ENCODE assay signal across 18 mouse cellular contexts in the genomic region with DNA sequence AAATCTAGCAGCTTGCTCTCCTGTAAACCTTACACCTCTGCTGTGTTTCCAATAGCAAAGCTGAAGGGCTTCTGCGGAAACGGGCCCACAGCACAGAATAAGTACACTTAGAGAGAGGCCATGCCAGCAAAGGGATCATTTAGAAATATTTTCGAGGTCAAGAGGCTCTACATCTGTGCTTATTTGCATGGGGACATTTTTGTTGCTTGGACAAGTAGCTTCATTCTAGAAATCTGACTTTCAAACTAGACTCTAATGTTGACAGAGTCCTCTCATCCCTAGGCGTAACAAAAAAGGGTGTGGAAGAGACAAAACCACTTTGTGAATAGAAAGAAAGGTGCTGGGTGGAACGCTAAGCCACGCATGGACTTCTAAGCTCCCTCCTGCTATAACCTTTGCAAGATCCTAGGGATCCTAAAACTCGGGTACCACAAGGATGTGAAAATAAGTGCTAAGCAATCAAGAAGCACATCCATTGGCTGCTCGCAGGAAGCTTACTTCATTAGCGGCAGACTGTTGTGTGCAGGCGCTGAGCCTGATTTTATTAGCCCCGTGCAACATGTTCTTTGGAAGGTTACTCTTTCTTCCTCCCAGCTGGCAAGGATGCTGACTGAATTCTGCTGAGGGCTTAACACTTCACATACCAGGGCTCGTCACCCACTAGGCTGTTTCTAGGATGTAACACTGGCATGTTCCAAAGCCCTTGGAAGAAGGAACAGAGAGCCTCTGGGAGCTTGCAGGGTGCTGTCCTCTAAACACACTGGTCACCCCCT.
DNase-seq lines count a peak whose midpoint lies in the region; ATAC-seq and TF ChIP-seq lines count a peak whose summit lies in the region.
"Had no signal": no experiment of that assay in that cellular context is flagged by ENCODE, and none has a peak within 500 bp of the region (broad histone marks: within the 10 kb centered on the region; RNA-seq: fewer than 3 reads in every experiment).

No protein-coding gene starts in this region.

- no peak overlapping the region for H3K9ac ChIP-seq in forebrain, embryonic 16.5 days (replicated peaks; ENCODE audit: low read depth, low read length)
- H3K9ac ChIP-seq in forebrain, embryonic 11.5 days (ENCODE audit: low read length): no peak overlapping the region
- no peak overlapping the region for H3K9ac ChIP-seq in lung, postnatal 0 days (replicated peaks; ENCODE audit: low read depth)
- H3K9ac ChIP-seq: embryonic facial prominence, embryonic 12.5 days; heart, embryonic 15.5 days; hindbrain, embryonic 14.5 days; intestine, embryonic 15.5 days had no signal

- WGBS in forebrain, embryonic 16.5 days: 52% methylated on average over 12 of the region's 12 CpGs
- 79% methylated on average over 12 of the region's 12 CpGs for WGBS in forebrain, embryonic 11.5 days
- 53% methylated on average over 12 of the region's 12 CpGs for WGBS in lung, postnatal 0 days

- TF ChIP-seq EP300 in lung, postnatal 0 days (IDR thresholded peaks at IDR 0.05): peak; percentile 92

- peaks cover 11% of the 10 kb centered on the region for H3K4me1 ChIP-seq in forebrain, embryonic 16.5 days (replicated peaks; ENCODE audit: control insufficient read depth, insufficient read depth, low read length)
- no peaks in the 10 kb centered on the region for H3K4me1 ChIP-seq in forebrain, embryonic 11.5 days (replicated peaks; ENCODE audit: control insufficient read depth, insufficient read depth, low read length)
- peaks cover 8% of the 10 kb centered on the region; the same call in 1 of the 2 replicates for H3K4me1 ChIP-seq in lung, postnatal 0 days (ENCODE audit: insufficient read depth, low read depth, low read length)
- H3K4me1 ChIP-seq: embryonic facial prominence, embryonic 12.5 days; intestine, embryonic 15.5 days had no signal

- H3K27me3 ChIP-seq in forebrain, embryonic 16.5 days (replicated peaks; ENCODE audit: control insufficient read depth, insufficient read depth, low read length): no peaks in the 10 kb centered on the region
- no peaks in the 10 kb centered on the region for H3K27me3 ChIP-seq in forebrain, embryonic 11.5 days (ENCODE audit: control insufficient read depth, insufficient read depth, low read length)
- no peaks in the 10 kb centered on the region for H3K27me3 ChIP-seq in lung, postnatal 0 days (replicated peaks; ENCODE audit: insufficient read depth, low read length)
- H3K27me3 ChIP-seq: embryonic facial prominence, embryonic 12.5 days; heart, embryonic 15.5 days; intestine, embryonic 15.5 days had no signal

- no peak for TF ChIP-seq CTCF in lung, postnatal 0 days (IDR thresholded peaks at IDR 0.05)
- no peak for TF ChIP-seq CTCF in brain, embryonic 14.5 days (IDR thresholded peaks at IDR 0.05; ENCODE audit: borderline replicate concordance, extremely low read depth, insufficient read depth, insufficient read length)

- no peak overlapping the region for H3K4me2 ChIP-seq in forebrain, embryonic 16.5 days (ENCODE audit: low read length)
- H3K4me2 ChIP-seq in forebrain, embryonic 11.5 days (ENCODE audit: low read depth, low read length, severe bottlenecking): no peak overlapping the region
- H3K4me2 ChIP-seq in lung, postnatal 0 days (replicated peaks; ENCODE audit: low read depth, low read length): no peak overlapping the region
- H3K4me2 ChIP-seq: embryonic facial prominence, embryonic 12.5 days; heart, embryonic 11.5 days; heart, embryonic 15.5 days; hindbrain, embryonic 14.5 days; intestine, embryonic 15.5 days had no signal

- H3K36me3 ChIP-seq in forebrain, embryonic 16.5 days (ENCODE audit: control insufficient read depth, insufficient read depth): no peaks in the 10 kb centered on the region
- H3K36me3 ChIP-seq in forebrain, embryonic 11.5 days (ENCODE audit: control insufficient read depth, insufficient read depth, low read length): no peaks in the 10 kb centered on the region
- H3K36me3 ChIP-seq in lung, postnatal 0 days (ENCODE audit: insufficient read depth, low read length): no peaks in the 10 kb centered on the region
- H3K36me3 ChIP-seq: embryonic facial prominence, embryonic 12.5 days; heart, embryonic 15.5 days; hindbrain, embryonic 10.5 days; intestine, embryonic 15.5 days had no signal

- no peak overlapping the region for H3K4me3 ChIP-seq in forebrain, embryonic 16.5 days (replicated peaks; ENCODE audit: low read length)
- H3K4me3 ChIP-seq in forebrain, embryonic 11.5 days (ENCODE audit: low read depth, low read length): no peak overlapping the region
- no peak overlapping the region for H3K4me3 ChIP-seq in lung, postnatal 0 days (ENCODE audit: low read depth, low read length)
- H3K4me3 ChIP-seq: embryonic facial prominence, embryonic 12.5 days; heart, adult 2 months; heart, embryonic 15.5 days; hindbrain, embryonic 10.5 days; intestine, embryonic 15.5 days had no signal

- TF ChIP-seq POLR2A in brain, embryonic 14.5 days (IDR thresholded peaks at IDR 0.05; ENCODE audit: borderline replicate concordance, extremely low read depth, insufficient read depth, insufficient read length, poor library complexity, severe bottlenecking): no peak

- ATAC-seq in forebrain, embryonic 16.5 days: peak; percentile 40; the same call in 1 of the 2 replicates
- ATAC-seq in forebrain, embryonic 11.5 days (replicated peaks; ENCODE audit: low FRiP score): no peak
- peak; percentile 44; the same call in 1 of the 2 replicates for ATAC-seq in lung, postnatal 0 days
- ATAC-seq: intestine, embryonic 15.5 days had no signal

- no peak for DNase-seq in forebrain, embryonic 11.5 days (ENCODE audit: low spot score)
- DNase-seq in lung, postnatal 0 days (ENCODE audit: low spot score): peak; percentile 62
- DNase-seq in lung, postnatal 4 days: no peak
- DNase-seq in brain, embryonic 14.5 days (ENCODE audit: low read depth): peak; percentile 73
- peak; percentile 2 for DNase-seq in forelimb bud, embryonic 11.5 days (ENCODE audit: low read depth, low spot score)
- DNase-seq: adrenal gland, adult 2 months; adrenal gland, postnatal 25 days; cerebellum, adult 8-10 months; cerebellum, postnatal 25 days; gastrocnemius, postnatal 10 days; heart, adult 2 months had no signal

- no peak overlapping the region for H3K27ac ChIP-seq in forebrain, embryonic 16.5 days (ENCODE audit: low read length)
- no peak overlapping the region for H3K27ac ChIP-seq in forebrain, embryonic 11.5 days (ENCODE audit: low read depth, low read length)
- H3K27ac ChIP-seq in lung, postnatal 0 days (ENCODE audit: low read length): no peak overlapping the region
- H3K27ac ChIP-seq: embryonic facial prominence, embryonic 12.5 days; heart, adult 2 months; heart, embryonic 15.5 days; hindbrain, embryonic 10.5 days; hindbrain, embryonic 14.5 days; intestine, embryonic 15.5 days had no signal

- H3K9me3 ChIP-seq in forebrain, embryonic 16.5 days (ENCODE audit: control insufficient read depth, low read length): no peaks in the 10 kb centered on the region
- no peaks in the 10 kb centered on the region for H3K9me3 ChIP-seq in forebrain, embryonic 11.5 days (ENCODE audit: control insufficient read depth, low read length)
- H3K9me3 ChIP-seq in lung, postnatal 0 days (ENCODE audit: low read length): no peaks in the 10 kb centered on the region
- H3K9me3 ChIP-seq: embryonic facial prominence, embryonic 12.5 days; heart, embryonic 15.5 days; hindbrain, embryonic 10.5 days; intestine, embryonic 15.5 days had no signal

Comparison
In these comparisons a context has a peak if more than half of its experiments do, and no peak if none do; other contexts are left out.
1. DNase-seq: peak in lung, postnatal 0 days (single experiment), brain, embryonic 14.5 days (single experiment) and forelimb bud, embryonic 11.5 days (single experiment); none in forebrain, embryonic 11.5 days (single experiment) and lung, postnatal 4 days (0 of 2).